Mouse (Mus musculus) kidney, postnatal 4 days (tissue): Measurements from ENCODE around the gene Prkn.
A peak's percentile ranks its signal among the peaks of the same experiment; 100 is the strongest.

Experiments
- DNase-seq, 2 experiments: peaks; one replicate each; pipeline ENCODE4 v3.0.0; 2021; ENCODE audit warnings: mixed read lengths in 2 of 2

Gene Prkn

DNA sequence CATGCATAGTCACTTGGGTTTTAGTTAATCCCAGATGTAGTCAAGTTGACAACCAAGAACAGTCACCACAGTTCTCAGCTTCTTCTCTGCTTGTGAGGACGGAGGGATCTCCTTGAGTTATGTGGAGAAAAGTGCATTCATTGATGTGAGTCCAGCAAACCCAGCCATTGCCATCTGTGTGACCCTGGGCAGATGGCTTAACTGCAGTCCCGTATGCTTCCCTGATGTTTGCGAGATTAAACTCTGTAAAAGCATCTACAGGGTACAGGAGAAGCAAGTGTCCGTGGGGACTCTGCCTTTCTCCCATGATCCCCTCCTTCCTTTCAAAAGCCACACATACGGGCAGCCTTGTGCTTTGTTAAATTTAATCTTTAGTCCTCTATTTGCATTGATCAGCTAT lies 157.1 kb downstream of the Prkn start:
- no peak for DNase-seq

DNA sequence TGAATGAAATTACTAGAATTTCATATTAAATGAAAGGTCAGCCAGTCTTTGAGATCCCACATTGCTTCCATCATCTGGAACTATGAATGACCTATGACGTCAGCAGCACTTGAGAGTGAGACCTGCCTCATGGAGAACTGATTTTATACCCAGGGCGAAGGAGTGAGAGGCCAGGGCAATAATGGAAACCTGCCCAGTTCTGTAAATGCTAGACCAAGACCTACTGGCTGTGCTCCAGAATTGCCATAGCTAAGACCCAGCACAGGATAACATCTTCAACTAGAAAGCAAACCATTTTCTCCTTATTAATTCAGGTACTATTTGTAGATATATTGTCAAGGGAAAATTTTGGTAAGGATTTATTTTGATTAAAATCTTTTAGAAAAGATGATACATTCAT lies 183.2 kb downstream of the Prkn start:
- no peak for DNase-seq

DNA sequence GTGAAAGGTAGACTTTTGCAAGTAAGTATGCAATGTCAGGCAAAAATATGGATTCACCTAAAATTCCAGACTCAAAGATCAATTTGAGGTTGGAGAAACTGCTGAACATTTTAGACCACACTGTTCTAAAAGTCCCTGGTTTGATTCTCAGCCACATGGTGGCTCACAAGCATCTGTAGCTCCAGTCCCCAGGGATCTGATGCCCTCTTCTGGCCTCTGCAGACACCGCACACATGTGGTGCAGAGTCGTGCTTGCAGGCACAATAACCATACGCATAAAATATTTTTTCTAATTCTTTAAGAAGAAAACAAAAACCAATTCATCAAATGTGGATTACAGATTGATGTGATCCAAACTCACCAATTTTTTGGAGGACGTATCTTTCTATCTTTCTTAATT lies 189.2 kb downstream of the Prkn start:
- peak in 1 of 2 experiments; percentile 9 for DNase-seq

DNA sequence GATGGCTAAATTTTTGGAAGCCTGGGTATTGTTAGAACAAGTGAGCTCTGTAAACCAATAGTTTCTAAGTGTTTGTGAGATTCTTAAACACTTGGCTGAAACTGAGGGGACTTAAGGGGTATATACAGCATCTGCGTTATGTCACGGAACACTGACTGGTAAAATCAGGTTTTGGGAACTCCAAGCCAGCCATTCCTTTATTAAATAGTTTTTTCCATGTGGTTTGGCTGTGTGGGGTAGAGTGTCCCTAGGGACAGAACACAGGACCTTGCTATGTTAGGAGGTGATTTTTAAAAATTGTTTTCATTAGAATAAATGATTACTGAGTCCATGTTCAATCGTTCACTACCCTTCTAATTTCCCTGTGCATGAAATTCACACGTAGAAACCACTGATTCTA lies 190.8 kb downstream of the Prkn start:
- no peak for DNase-seq

DNA sequence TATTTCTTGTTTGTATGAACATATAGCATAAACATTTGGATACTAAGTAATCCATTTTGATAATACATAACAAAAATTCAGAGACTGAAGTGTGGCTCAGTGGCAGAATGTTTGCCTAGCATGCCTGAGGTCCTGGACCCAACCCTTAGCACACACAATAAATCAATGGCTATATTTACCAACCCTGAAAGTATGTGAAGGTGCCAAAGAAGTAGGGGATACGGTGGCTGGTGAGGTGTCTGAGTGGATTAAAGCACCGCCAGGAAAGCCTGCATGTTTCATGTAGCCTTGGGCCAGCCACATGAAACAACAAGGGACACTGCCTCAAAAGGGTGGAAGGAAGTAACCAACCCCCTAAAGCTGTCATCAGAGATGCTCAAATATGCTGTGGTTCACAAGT lies 192.2 kb downstream of the Prkn start:
- no peak for DNase-seq

DNA sequence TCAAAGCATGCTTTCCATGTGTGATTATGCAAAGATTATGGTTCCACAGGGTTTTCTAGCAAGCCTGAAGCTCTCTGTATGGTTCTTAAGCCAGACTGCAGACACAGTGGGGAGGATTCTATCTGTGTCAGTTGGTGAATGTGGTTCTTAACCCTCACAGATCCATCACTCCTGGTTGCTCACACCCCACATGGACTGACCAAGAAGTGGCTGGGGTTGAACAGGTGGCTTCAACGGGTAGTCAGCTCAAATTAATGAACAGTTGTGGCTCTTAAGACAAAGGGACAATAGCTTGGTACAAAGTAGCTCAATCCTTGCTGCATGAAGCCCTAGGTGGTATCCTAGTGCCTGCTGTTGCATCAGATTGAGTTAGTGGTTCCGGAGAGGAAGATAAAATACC lies 193.4 kb downstream of the Prkn start:
- no peak for DNase-seq

DNA sequence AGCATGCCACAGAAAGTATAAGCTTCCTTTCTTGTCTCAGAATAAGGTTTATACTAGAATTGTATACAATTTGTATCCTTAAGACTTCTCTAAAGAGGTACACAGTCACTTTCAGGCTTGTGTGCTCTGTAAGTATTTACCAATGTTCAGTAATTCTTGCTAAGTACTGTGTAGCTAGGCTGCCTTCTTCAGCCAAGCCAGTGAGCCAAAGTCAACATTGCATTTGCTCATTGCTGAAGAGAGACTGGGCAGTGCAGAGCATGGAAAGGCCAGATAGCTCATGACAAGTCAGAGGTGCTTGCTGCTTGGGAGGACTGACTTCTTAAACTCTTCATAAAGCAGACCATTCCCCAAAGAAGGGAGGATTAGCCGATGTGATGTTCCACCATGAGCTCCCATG lies 198.1 kb downstream of the Prkn start:
- DNase-seq, result no peak

DNA sequence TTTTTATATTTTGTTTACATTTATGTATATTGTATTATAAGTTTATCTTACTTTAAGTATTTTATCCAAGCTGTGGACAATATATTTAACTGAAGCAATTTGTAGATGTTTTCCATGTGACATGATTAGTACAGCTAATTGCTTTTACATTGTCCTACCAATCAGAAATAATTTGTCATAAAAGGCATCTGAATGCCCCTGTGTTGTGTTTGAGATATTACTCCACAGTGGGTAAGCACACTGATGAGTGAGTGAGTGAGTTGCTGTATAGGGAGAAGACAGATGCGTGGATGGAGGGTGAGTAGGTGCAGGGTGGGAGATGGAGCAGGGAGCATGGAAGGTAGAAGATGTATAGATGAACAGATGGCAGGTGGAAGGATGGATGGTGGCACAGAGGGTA lies 218.8 kb downstream of the Prkn start:
- DNase-seq, result no peak

DNA sequence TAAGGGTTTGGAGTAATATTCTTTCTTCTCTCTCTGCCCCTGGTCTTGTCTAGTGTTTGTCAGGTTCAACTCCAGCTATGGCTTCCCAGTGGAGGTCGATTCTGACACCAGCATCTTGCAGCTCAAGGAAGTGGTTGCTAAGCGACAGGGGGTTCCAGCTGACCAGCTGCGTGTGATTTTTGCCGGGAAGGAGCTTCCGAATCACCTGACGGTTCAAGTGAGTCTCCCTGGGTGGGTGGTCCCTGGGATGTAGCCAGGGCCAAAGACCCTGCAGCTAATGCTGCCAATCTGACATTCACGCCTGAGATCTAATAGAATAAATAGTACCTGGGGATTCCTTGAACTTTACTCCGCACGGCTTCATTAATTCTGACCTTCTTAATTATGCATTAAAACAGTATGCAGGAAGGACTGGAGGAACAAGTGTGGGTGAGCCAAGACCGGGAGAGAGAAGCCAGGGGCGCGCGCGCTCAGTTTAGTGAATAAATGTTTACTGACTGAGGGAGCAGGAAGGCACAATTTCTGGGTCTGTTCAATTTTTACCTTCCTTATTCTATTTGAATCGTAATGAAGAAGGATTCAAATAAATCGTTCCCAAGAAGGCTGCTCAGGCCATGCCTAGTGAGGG lies 227.0 kb downstream of the Prkn start:
- DNase-seq, result peak; percentile 25 to 50

DNA sequence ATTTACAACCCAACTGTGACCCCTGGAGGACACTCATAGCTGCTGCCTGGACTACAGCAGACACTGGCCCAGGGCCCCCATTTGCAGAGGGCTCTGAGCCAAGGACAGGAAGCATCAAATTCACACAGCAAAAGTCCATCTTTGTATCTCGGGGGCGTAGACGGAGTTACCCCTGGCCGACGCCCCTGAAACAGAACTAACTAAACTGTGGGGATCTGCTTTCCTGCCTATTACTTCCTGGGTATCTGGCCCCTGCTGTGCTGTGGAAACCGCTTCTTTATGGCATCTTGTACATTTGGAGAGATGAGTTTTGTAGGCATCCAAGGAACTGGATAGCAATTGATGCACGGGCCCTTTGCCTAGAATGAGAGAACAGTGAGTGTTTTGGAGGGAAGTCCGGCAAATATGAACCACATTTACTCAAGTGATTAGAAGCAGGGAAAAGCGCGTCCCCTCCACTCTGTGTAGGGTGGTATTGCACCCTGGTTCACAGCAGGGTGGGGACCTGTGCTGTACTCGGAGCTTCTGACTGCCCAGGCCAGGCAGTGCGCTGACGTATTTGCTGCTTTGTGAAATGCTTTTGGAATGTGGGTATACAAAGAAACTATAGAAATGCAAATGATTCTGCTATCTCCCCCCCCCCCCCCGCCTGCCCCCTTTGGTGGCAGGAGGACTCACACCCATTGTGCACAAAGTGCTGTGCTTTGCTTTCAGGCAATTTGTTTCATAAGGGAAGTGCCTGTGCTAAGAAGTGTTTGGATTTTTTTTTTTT lies 227.7 kb downstream of the Prkn start:
- peak; percentile 60 to 75 for DNase-seq

DNA sequence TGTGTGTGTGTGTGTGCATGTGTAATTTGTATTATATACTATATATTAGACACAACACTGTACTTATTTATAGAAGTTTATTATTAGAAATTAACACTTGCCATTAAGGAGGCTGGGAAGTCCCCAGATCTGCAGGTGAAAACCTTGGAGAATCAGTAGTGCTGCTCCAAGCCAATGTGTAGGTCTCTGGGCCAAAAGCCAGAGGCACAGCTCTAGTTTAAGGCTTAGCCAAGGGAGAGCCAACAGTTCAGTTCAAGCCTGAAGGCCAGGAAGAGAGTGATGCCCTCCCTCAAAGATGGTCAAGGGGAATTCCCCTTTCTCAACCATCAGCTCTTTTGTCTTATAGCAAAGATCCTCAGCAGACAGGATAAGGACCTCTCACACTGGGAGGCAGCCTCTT lies 230.8 kb downstream of the Prkn start:
- DNase-seq, result no peak

DNA sequence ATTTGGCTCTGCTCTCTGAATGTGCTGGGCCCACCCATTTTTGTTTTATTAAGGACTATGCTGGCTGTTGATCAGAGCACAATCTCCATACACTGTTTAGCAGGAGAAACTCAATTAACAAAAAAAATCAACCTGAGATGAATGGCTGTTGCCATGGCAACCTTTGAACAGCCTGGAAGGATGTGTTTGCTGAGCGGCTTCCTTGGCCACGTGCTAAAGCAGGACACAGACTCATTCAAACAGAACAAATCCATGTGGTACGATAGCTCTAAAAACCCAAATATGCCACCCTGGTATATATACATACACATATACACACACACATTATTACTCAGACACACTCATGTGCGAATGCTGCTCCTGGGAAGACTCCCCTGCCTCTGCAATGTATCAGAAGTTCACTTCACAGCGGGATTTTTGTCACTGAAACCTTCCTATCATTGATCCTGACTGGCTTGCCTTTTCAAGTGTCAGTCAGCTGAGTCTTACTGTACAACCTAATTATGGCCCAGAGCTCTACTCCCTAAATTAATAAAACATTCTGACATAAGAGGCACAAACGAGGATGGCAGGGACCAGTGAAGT lies 236.2 kb downstream of the Prkn start:
- DNase-seq, result no peak

DNA sequence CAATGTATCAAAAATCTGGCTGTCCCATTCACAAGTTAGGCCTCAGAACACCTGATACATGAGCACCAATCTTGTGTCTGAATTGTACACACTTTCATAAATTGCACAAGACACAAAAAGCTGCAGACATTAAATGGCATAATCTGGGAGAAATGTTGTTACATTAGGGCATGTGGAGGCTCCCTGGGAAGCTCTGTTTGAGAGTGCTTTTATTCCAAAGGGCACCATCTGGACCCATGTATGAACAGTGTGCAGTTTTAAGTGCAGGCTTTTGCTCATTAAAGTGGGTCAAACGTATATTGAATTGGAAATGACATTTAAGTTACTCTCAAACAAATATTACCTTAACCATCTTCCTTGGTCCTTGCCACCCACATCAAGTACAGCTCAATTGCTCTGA lies 246.3 kb downstream of the Prkn start:
- no peak for DNase-seq

DNA sequence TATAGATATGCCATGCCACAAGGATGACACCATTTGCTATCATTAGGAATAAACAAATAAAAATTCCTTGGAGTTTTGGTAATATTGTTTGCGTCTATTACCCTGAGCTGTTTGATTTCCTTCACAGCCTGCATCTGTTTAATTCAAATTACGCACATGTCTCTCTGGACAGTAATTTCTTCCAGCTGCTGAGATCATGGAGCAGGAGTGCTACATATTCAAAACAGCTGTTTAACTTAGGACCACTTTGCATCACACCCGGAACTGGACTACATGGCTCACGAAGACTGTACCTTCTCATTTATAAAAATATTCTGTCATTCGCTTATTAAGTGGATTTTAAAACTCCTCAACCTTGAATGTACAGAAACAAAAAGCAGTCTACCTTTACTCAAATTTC lies 246.9 kb downstream of the Prkn start:
- no peak for DNase-seq

DNA sequence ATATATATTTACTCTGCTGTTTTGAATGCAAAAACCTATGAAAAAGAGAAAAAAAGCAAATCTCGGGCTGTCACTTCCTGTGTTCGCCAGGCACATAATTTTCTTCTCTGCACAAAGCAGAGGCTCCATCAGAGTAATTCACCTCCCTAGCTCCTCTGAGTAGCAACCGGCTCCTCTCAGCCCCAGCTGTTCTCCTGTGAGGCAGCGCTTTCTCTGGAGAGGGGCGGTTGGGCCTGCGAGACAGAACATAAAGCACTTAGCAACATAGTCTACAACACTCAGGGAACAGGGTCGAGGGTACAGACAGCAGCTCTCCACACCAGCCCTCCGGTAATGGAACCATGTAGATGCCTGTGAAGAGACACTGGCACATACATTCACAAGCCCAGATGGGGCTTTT lies 247.6 kb downstream of the Prkn start:
- DNase-seq, result peak in 1 of 2 experiments; percentile 9

DNA sequence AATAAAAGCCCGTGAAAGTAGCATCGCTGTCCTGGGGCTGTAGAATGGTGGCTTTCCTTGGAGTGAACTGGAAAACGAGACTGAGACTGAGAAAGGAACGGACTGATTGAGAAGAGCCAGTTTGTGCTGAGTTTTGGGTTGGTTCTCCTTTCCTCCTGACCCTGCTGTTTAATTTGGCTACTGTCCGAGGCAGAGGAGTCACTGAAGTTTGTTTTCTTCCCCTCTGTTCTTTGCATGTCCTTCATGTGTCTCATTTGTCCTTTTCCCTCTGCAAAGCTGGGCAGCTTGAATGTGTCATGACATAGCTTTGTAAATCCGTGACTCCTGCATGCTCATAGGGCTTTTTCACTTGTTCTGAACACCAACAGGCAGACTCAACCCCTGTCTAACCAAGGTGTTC lies 249.2 kb downstream of the Prkn start:
- DNase-seq, result no peak

DNA sequence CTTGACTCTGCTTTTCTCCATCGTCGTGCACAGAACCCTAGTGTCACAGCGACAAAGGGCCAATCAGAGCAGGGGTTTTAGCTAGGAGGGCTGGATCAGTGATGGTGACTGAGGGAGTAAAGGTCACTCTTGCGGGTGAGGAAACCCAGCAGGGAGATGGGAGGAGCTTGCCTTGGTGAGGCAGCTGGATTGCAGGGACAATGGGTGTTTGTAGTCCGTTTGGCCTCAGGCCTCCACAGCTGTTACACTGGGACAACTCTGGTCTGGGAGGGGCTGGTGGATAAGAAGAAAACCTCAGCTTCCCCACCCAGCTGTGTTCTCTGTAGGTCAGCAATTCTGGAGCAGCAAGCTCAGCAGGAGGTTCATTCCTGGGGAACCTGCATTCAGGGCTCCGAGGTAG lies 252.7 kb downstream of the Prkn start:
- DNase-seq, result peak; percentile 8 to 22

DNA sequence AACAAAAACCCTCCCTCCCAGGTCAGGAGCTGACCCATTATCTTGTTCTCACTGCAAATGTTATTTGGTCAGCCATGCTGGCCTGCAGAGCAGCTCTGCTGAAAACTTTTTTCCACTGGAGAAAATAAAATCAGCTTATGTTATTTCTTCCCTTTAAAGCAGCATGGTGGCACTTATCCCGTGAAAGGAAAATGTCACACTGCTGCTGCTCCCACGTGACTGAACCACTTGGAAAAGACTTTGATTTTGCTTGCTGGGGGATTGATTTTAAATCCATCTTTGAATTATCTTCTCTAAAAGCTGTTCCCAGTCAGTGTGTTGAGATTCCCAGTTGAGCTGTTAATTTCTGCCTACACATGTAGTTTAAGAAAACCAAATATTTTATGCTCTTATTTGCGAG lies 253.1 kb downstream of the Prkn start:
- DNase-seq, result no peak

DNA sequence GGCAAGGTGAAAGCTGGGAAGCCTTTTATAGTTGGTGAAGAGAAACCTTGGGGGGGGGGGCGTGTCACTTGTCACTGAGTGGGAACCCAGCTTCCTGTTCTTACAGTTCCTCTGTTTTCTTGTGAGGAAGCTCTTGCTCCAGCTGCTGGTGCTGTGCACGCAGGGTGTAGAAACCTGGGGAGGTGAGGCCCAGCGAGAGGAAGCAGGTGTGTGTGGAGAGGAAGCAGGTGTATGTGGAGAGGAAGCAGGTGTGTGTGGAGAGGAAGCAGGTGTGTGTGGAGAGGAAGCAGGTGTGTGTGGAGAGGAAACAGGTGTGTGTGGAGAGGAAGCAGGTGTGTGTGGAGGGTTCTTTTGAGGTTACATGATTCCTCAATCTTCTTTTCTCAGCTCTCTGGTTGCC lies 266.8 kb downstream of the Prkn start:
- DNase-seq, result no peak

DNA sequence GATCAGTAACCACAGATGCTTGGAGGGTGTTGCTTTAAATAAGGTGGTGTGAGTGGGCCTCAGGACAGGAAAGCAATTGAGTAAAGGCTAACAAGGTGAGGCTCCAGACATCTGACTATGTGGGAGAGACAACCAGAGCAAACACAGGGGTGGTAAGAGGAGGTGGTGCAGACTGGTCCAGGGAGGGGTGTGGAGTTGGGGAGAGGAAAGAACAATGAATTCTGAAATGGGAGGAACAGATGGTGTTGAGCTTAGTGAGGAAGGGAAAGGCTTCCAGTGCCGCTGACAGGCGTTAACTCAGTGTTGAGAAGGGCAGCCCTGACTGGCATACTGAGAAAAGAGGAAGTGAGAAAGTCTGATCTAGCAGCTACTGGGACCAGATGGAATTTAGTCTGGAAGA lies 267.7 kb downstream of the Prkn start:
- no peak for DNase-seq

DNA sequence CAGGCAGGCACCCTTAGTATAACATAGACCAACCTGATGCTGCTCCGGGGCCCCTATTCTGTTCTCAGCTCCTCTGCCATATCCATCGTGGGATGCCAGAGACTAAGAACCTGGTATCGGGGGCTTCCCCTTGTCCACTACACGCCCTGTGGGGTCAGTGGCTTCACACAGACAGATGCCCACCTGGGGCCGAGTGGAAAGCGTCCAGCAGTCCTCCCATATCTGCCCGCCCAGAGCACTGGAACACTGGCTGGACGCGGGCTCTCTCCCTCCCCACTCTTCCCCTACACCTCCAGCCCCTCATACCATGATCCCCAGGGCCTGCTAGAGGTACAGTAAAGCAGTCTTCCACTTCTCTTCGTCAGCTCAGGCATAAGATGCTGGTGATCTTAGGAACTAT lies 277.3 kb downstream of the Prkn start:
- DNase-seq, result no peak

DNA sequence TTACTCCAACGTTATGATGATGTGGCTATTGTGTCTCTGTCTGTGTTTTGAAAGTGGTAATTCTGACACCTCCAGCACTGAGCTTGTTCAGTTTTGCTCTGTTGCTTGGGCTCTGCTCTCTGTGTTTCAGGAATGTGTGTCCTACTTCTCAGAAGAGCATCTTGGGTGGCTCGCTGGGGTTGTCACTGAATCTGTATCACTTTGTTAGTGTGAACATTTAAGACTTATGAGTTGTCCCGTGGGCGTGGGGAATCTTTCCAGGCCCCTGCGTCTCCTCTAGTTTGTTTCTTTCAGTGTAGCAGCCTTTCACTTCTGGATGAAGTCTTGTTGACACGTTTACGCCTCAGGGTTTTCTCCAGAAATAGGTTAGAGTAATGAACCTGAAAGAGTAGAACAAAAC lies 283.9 kb downstream of the Prkn start:
- no peak for DNase-seq

DNA sequence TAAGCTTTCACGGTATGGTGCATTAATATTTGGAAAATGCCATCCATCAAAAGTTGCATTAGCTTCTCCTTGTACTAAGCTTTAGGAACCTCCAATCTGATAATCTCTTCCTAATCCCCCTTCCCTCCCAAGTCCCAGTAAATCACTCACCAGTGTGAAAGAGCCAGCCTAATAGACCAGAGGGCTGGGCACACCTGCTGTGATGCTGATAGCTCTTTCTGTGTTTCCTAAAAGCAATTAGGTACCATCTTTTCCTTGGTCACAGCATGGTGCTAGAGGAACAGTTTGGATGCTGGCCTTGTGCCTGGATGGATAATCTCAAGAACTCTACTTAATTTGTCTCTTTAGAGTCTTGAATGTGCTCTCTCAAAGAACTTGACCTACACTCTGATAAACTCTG lies 287.0 kb downstream of the Prkn start:
- DNase-seq, result no peak

DNA sequence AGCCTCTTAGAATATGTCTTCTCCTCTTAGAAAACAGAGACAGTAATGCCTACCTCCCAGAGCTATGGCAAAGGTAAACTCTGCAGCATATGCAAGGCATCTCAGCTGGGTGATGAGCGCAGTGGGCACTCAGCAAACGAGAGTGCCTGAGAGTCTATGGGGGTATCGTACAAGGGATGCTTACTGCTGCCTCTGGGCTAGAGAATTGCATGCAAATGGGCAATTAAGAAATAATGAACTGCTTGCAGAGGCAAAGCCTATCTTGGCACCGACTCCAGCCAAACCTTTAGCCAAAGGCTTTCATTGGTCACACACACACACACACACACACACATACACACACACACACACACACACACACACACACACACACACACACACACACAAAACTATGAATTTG lies 290.7 kb downstream of the Prkn start:
- DNase-seq, result no peak

DNA sequence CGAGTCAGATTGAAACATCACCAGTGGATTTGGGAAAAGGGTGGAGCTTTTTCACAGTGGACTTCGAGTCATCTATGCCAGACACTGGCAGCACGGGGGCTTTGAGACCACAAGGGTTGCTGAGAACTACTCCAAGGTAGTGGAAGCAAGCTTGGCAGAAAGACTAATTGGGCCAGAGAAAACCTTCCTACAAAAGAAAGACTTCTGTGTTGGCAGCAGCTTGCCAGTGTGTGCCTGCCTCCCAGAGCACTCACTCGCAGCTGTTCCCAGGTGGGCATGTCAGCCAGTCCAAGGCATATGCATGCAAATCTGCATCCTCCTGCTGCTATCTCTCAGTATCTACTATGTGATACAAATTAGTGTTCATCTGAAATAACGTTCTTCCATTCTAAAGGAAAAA lies 302.1 kb downstream of the Prkn start:
- no peak for DNase-seq
